Mouse (Mus musculus) neural tube, embryonic 15.5 days (tissue): ENCODE results near the gene Dppa5a. TPM values are rescaled to one million over a fixed set of nuclear protein-coding genes. Genes with fewer than 3 reads are reported as not detected.
"Not testable (repeated sequence)": the region's sequence is repeated elsewhere in the genome, so short reads cannot be mapped to it uniquely, and the experiment has no call there.

Experiments
- ATAC-seq: fragments of 200-750 bp; cut with Nextera tagmentation; 2 replicates; pipeline ENCODE4 v1.8.0; 2017; ENCODE audit warnings: mild to moderate bottlenecking, moderate TSS enrichment, moderate library complexity; ENCODE audit not compliant: low FRiP score
- H3K27ac ChIP-seq: fragments of 300-500 bp; sonication (generic); replicated peaks from 2 replicates; pipeline ENCODE4 v1.5.1; 2015; ENCODE audit warnings: mild to moderate bottlenecking, inconsistent platforms
- H3K27me3 ChIP-seq: fragments of 300-500 bp; sonication (generic); replicated peaks from 2 replicates; pipeline ENCODE4 v1.6.1; 2015; ENCODE audit warnings: inconsistent platforms
- H3K36me3 ChIP-seq: fragments of 300-500 bp; sonication (generic); 2 replicates; pipeline ENCODE4 v1.6.1; 2015; ENCODE audit warnings: inconsistent platforms
- H3K4me1 ChIP-seq: fragments of 300-500 bp; sonication (generic); 2 replicates; pipeline ENCODE4 v1.6.1; 2015; ENCODE audit warnings: inconsistent platforms
- H3K4me2 ChIP-seq: fragments of 300-500 bp; sonication (generic); 2 replicates; pipeline ENCODE4 v1.6.1; 2015; ENCODE audit warnings: inconsistent platforms, mild to moderate bottlenecking, moderate library complexity
- H3K4me3 ChIP-seq: fragments of 300-500 bp; sonication (generic); replicated peaks from 2 replicates; pipeline ENCODE4 v1.5.1; 2015; ENCODE audit warnings: mild to moderate bottlenecking, inconsistent platforms
- H3K9ac ChIP-seq: fragments of 300-500 bp; sonication (generic); replicated peaks from 2 replicates; pipeline ENCODE4 v1.6.1; 2015; ENCODE audit warnings: mild to moderate bottlenecking, inconsistent platforms
- H3K9me3 ChIP-seq: fragments of 300-500 bp; sonication (generic); replicated peaks from 2 replicates; pipeline ENCODE4 v1.6.1; 2016; ENCODE audit warnings: inconsistent platforms
- WGBS: fragments of 180-500 bp; shearing (Covaris S2); methylation state at CpG from one replicate; pipeline ENCODE4 v1.1.7; 2015; ENCODE audit warnings: mixed read lengths; 5-methylcytosine and 5-hydroxymethylcytosine counted together
- polyA plus RNA-seq: library from polyadenylated mRNA; unstranded; fragments of >200 nt; fragmentation: Nextera tagmentation; extraction: Ambion mirVana; gene quantifications from 2 replicates; pipeline ENCODE4 v1.2.1, GENCODE M21; 2015

The Dppa5a gene
- polyA plus RNA-seq = 3.6 and 4.4 TPM in 2 replicates

DNA sequence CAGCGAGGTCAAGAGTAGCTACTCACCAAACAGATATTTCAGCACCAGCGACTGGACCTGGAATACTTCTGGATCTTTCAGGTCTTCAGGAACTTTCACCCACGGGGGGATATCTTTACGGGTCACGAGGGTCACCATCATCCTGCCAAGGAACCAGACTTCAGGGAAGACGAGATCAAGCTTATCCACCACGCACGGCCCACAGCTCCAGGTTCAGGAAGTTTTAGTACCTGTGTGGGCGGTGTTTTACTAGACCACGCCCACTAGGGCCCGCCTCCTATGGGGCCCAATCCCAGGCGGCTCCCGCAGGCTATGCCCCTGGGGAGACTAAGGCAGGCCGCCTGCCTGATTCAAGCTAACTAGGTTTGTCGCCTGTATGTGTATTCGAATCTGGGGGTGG lies at the start of gene Dppa5a:
TSS of gene Dppa5a (minus strand) at position 219 of the 400 bp plus-strand sequence.
- not testable (repeated sequence) for H3K36me3 ChIP-seq
- WGBS = 94% methylated on average over 16 of the region's 16 CpGs

DNA sequence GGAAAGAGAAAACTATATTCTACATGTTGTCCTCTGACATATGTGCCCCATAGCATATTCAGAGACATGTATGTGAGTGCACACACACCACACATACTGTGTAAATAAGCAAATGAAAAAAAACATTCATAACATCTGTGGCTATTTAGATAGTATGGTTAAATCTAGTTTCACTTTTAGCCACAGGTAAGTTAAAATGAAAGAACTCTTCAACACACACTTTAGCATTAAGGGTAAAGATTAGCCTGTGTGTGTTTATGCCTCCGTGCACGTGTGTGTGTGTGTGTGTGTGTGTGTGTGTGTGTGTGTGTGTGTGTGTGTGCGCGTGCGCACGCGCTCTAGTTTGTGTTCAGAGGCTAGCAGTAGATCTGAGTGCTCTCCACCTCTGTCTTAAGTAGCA lies 33.6 kb upstream of the Dppa5a start:
- no peaks in the 10 kb centered on the region for H3K4me1 ChIP-seq
- no peaks in the 10 kb centered on the region for H3K9me3 ChIP-seq
- no peaks in the 10 kb centered on the region for H3K36me3 ChIP-seq
- H3K27ac ChIP-seq = no peak overlapping the region
- H3K27me3 ChIP-seq = peaks cover 14% of the 10 kb centered on the region
- no peak overlapping the region for H3K4me3 ChIP-seq
- no peak for ATAC-seq
- 91% methylated on average over 7 of the region's 7 CpGs for WGBS
- no peak overlapping the region for H3K4me2 ChIP-seq
- H3K9ac ChIP-seq = no peak overlapping the region

More for the DNA sequence above, at the start of gene Dppa5a:
- not testable (repeated sequence) for H3K4me2 ChIP-seq, ATAC-seq, H3K4me1 ChIP-seq, H3K9me3 ChIP-seq, H3K27me3 ChIP-seq, H3K9ac ChIP-seq, H3K4me3 ChIP-seq, H3K27ac ChIP-seq

DNA sequence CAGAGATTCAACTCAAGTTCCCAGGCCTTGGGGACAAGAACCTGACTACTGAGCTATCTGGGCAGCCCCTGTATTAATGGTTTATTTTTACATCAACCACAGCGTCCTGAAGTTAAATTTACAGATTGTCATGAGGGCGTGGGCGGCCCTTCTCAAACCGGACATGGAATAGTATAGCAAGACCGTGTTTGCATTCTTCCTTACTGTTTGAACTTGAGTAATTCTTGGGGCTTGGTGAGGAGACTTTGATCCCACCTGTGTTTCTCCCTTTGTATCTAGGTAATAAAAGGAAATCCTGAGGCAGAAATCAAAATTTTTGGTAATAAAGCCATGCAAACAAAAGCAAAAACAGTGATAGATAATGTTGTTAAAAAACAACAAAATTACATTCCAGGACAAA lies 32.6 kb upstream of the Dppa5a start:
- Histone ChIP-seq H3K9ac (no peak overlapping the region), H3K27ac (no peak overlapping the region), H3K36me3 (no peaks in the 10 kb centered on the region), H3K4me1 (peaks cover 7% of the 10 kb centered on the region), H3K4me2 (no peak overlapping the region), H3K27me3 (peaks cover 24% of the 10 kb centered on the region), H3K9me3 (no peaks in the 10 kb centered on the region), H3K4me3 (no peak overlapping the region)
- ATAC-seq = no peak
- WGBS = 87% methylated on average over 5 of the region's 5 CpGs

DNA sequence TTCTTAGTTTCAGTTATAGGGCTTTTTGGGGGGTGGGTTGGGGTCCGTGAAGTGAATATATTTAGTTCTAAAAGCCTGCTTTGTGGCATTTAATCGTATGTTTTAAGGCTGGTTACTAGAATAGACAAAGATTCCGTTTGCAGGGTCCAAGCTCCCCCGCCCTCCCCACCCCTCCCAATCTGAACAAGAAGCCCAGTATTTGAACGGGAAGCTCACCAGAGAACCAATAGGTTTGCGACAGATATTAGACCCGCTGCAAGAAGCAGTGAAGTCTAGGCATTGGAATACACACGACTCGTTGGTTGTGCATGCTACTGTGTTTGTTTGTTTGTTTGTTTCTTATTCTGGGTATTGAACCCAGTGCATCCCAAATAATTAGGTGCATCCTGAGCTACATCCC lies 28.5 kb upstream of the Dppa5a start:
- Histone ChIP-seq H3K4me3 (peak overlapping the region; percentile 53), H3K4me2 (peak overlapping the region; percentile 79), H3K9ac (no peak overlapping the region), H3K27me3 (peaks cover 56% of the 10 kb centered on the region), H3K4me1 (peaks cover 10% of the 10 kb centered on the region), H3K9me3 (no peaks in the 10 kb centered on the region), H3K36me3 (no peaks in the 10 kb centered on the region), H3K27ac (no peak overlapping the region)
- 62% methylated on average over 9 of the region's 9 CpGs for WGBS
- ATAC-seq = no peak

DNA sequence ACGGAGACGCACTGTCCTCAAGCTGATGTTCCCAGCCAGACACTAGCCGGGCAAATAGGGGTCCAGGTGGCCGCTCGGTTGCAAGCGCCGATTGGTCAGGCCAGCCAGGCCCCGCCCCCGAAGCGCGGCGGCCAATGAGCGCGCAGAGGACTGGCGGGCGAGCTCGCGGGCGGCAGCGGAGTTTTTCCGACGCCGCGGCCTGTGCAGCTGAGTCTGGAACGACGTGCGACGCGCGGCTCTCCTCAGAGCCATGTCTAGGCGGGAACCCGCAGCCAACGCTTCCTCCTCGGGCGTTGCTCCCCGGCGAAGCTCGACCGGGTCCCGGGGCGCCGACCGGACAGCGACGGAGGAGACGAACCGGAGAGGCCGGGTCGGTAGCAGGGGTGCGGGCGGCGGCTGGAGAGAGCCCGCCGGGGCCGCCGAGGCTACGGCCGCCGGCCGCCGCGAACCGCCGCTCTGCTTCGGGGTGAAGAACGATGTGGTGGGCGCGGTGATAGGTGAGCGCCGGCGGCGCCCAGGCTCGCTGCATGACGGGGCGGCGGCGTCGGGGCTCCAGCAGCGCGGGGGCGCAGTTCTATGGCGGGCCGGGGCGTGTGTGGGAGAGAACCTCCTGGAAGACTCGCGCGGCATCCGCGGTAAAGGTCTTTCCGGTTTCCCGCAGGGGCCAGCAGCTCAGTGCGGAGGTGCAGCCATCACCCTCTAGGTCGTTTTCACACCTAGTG lies 27.8 kb upstream of the Dppa5a start, which contains the start of gene Ddx43:
TSS of gene Ddx43 (plus strand) at position 148 of the 722 bp plus-strand sequence.
- Histone ChIP-seq H3K9ac (0 out of 2 replicates have a peak within 1 kb of the TSS, but pooled peaks have one; percentile 37), H3K4me3 (peak within 1 kb of the TSS; percentile 53), H3K4me1 (peaks cover 10% of the 10 kb centered on the region), H3K27ac (no peak within 1 kb of the TSS), H3K36me3 (no peaks in the 10 kb centered on the region), H3K9me3 (no peaks in the 10 kb centered on the region), H3K27me3 (peaks cover 56% of the 10 kb centered on the region), H3K4me2 (peak within 1 kb of the TSS; percentile 79)
- 3% methylated on average over 93 of the region's 93 CpGs for WGBS
- peak; percentile 99 for ATAC-seq

DNA sequence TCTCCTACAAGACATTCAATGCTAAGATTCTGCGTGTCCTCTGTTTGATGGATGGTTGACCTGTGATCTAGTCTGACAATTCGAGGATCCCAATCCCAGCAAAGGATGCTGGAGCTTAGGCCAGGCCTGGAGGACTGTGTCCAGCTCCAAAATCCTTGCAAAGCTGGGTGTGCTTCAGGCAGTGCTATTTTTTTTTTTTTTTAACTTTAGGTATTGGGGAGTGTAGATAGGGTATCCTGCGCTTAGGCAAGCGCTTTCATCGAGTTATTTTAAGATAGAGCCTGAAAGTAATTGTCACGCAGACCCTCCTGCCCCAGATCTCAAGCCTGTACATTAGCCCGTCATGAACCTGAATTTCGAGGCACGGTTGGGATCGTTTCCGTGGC lies 27.3 kb upstream of the Dppa5a start:
- H3K4me2 ChIP-seq = peak overlapping the region; percentile 79
- peak overlapping the region; percentile 53 for H3K4me3 ChIP-seq
- H3K36me3 ChIP-seq = no peaks in the 10 kb centered on the region
- 39% methylated on average over 11 of the region's 11 CpGs for WGBS
- H3K9ac ChIP-seq = no peak overlapping the region
- H3K9me3 ChIP-seq = no peaks in the 10 kb centered on the region
- peaks cover 56% of the 10 kb centered on the region for H3K27me3 ChIP-seq
- no peak overlapping the region for H3K27ac ChIP-seq
- peak; percentile 47; the same call in 1 of the 2 replicates for ATAC-seq
- H3K4me1 ChIP-seq = peaks cover 10% of the 10 kb centered on the region

DNA sequence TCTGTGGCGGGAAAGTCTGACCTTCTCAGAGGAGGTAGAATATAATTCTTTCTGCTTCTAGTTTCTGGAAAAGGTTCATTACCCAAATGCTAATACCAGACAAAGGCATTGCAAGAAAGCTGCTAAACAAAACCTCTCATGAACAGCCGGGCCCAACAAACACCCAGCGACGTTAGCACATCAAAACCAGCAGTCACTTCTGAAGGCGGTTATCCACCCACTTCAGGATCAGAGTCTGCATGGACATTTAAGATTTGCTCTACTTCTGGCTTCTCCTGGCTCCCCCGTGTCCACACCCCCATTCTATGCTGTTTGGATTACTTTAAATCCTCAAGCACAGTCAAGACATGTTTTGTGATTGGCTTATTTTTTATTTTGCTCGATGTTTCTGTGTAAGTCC lies 26.6 kb upstream of the Dppa5a start:
- Histone ChIP-seq H3K9ac (no peak overlapping the region), H3K36me3 (no peaks in the 10 kb centered on the region), H3K4me1 (peaks cover 10% of the 10 kb centered on the region), H3K27me3 (peaks cover 56% of the 10 kb centered on the region), H3K4me2 (no peak overlapping the region), H3K9me3 (no peaks in the 10 kb centered on the region), H3K4me3 (no peak overlapping the region), H3K27ac (no peak overlapping the region)
- WGBS = 70% methylated on average over 7 of the region's 7 CpGs
- no peak for ATAC-seq

DNA sequence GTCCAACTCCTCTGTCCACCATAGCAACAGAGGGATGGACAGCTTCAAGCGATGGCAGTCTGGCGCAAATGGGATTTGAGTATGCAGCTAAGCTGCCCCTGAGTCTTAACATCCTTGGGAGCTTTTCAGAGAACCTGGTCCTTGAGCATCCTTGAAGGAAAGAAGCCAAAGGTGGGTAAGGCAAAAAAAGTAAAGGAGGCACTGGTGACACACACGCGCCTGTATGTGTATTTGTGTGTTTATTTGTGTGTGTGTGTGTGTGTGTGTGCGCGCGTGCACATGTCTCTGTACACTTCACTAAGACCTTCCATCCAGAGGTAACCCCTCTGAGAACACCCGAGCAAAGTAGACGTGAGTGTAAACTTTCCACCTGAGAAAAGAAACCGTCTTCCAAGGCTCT lies 25.8 kb upstream of the Dppa5a start:
- H3K4me3 ChIP-seq = no peak overlapping the region
- H3K36me3 ChIP-seq = no peaks in the 10 kb centered on the region
- WGBS = 94% methylated on average over 10 of the region's 10 CpGs
- no peak overlapping the region for H3K27ac ChIP-seq
- no peak for ATAC-seq
- no peak overlapping the region for H3K9ac ChIP-seq
- H3K9me3 ChIP-seq = no peaks in the 10 kb centered on the region
- H3K4me2 ChIP-seq = no peak overlapping the region
- H3K27me3 ChIP-seq = peaks cover 56% of the 10 kb centered on the region
- H3K4me1 ChIP-seq = peaks cover 10% of the 10 kb centered on the region

DNA sequence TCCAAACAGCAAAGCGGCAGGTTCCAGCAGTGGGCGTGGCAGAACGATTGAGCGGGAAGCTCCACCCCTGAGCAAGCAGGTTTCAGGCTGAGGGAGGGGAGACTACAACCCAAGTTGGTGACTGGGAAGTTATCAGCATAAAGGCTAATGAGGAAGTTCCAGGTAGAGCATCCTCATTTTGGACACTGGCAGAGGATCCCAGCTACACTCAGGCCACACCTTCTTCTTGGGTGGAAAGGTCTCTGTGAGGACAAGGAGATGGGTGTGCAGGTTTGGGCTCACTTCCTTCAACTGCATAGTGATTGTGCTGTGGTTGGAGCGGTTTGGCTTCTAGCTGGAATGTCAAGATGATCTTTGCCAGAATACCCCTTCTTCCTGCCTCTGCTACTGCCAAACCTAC lies 22.0 kb upstream of the Dppa5a start:
- WGBS = 58% methylated on average over 5 of the region's 5 CpGs

DNA sequence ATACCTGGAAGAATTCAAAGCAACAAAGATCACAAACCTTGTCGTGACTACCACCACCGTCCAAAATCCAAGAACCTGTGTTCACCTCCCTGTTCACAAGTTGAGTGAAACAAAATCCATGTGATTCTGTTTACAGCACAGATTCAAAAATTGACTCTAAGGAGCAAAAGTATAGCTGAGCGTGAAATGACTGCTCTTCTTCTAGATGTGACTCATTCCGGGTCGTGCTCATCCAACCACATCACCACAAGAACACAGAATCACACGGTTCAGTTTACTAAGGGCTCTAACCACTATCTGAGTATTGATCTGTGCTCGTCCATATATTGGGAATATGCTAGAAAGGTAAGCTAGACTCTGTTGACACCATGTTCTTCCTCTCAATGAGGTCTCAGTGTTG lies 19.0 kb upstream of the Dppa5a start:
- no peaks in the 10 kb centered on the region for H3K36me3 ChIP-seq
- H3K9me3 ChIP-seq = no peaks in the 10 kb centered on the region
- WGBS = 89% methylated on average over 7 of the region's 7 CpGs
- H3K4me3 ChIP-seq = no peak overlapping the region
- no peak overlapping the region for H3K27ac ChIP-seq
- H3K4me2 ChIP-seq = no peak overlapping the region
- H3K9ac ChIP-seq = no peak overlapping the region
- H3K4me1 ChIP-seq = no peaks in the 10 kb centered on the region
- ATAC-seq = no peak
- H3K27me3 ChIP-seq = no peaks in the 10 kb centered on the region

More for the DNA sequence above, 22.0 kb upstream of the Dppa5a start:
- Histone ChIP-seq H3K36me3 (no peaks in the 10 kb centered on the region), H3K27me3 (peaks cover 26% of the 10 kb centered on the region), H3K4me3 (no peak overlapping the region), H3K4me2 (no peak overlapping the region), H3K4me1 (no peaks in the 10 kb centered on the region), H3K27ac (no peak overlapping the region), H3K9ac (no peak overlapping the region), H3K9me3 (no peaks in the 10 kb centered on the region)
- ATAC-seq = no peak

DNA sequence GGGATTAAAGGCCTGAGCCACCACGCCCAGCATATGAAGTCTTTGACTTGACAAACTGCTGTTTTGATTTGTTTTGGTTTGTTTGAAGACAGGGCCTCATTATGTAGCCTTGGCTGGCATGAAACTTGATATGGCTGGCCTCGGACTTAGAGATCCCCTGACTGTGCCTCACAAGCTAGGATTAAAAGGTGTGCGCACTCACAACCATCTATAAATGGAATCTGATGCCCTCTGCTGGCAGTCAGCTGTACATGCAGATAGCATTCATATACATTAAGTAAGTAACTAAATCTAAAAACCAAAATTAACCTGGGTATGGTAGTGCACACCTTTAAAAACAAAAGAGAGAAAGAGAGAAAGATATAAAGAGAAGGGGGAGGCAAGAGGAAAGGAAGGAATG lies 17.9 kb upstream of the Dppa5a start:
- Histone ChIP-seq H3K9ac (no peak overlapping the region), H3K27ac (no peak overlapping the region), H3K4me2 (no peak overlapping the region), H3K27me3 (no peaks in the 10 kb centered on the region), H3K36me3 (no peaks in the 10 kb centered on the region), H3K4me1 (no peaks in the 10 kb centered on the region), H3K4me3 (no peak overlapping the region), H3K9me3 (no peaks in the 10 kb centered on the region)
- 59% methylated on average over 3 of the region's 3 CpGs for WGBS
- ATAC-seq = no peak

DNA sequence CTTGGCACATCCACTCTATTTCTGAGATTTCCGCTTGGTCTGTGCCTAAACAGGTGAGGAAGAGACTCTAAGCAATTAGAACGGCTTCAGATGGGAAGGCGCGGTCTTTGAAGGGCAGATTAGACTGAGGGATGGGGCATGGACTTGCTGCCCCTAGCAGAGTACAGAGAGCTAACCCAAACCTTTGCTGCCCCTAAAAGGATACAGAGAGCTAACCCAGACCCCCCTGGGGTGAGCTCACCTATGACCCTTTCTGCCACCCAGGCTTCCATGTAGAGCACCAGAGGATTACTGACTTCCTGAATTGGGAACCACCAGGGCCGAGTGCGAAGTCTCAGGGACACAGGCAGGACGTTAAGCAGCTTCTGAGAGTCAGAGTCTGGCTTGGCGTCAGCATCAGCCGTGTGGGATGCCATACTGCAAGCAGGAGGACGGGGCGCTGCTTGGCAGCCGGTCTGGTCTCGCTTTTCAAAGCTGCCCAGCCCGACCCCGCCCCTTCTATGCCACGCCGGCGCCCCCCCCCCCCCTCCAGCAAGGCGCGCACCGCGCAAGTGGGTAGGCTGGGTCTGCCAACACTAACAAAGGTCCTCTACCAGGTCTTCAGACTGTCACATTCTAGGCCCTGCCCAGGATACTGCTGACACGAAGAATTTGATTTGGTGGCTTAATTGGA lies 10.3 kb upstream of the Dppa5a start, which contains the start of gene Ooep:
TSS of gene Ooep (minus strand) at position 613 of the 673 bp plus-strand sequence.
- peak; percentile 94 for ATAC-seq
- H3K36me3 ChIP-seq = no peaks in the 10 kb centered on the region
- peaks cover 14% of the 10 kb centered on the region for H3K4me1 ChIP-seq
- peak within 1 kb of the TSS; percentile 55 for H3K9ac ChIP-seq
- peak within 1 kb of the TSS; percentile 68 for H3K4me2 ChIP-seq
- no peaks in the 10 kb centered on the region for H3K9me3 ChIP-seq
- H3K4me3 ChIP-seq = peak within 1 kb of the TSS; percentile 41
- H3K27ac ChIP-seq = peak within 1 kb of the TSS; percentile 45; the same call in 1 of the 2 replicates
- H3K27me3 ChIP-seq = no peaks in the 10 kb centered on the region
- WGBS = 6% methylated on average over 23 of the region's 23 CpGs
